Mouse (Mus musculus): ENCODE measurements around the gene Gm14743. TPM values are rescaled to one million over a fixed set of nuclear protein-coding genes. Genes with fewer than 3 reads are reported as not detected.
"Not testable (repeated sequence)": the region's sequence is repeated elsewhere in the genome, so short reads cannot be mapped to it uniquely, and the experiment has no call there.

Gm14743 gene
- not detected in 2 replicates for polyA plus RNA-seq (2011; ENCODE audit: insufficient read depth, insufficient read length, low replicate concordance, missing spikeins)

DNA sequence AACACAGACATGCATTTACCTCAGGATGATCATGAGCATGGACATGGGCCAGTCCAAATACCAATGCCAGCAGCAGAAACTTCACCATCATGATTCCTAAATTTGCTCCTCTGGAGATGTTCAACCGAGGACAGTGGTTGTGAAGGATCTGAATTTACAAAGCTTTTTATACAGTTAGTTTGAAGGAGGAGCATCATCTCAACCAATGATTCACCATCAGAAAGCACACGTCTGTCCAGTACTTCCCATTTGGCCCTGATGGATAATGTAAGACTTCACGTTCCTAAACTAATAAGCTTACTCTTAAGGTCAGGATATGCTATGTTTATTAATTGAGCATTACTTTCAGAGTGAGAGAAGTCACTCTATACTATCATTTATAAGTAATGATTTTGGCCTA is at the start of gene Gm14743:
Gm14743 (minus strand) TSS at position 101 of the 400 bp plus-strand sequence.
- no CpG with 5 or more reads among the region's 3 CpGs for WGBS
- not testable (repeated sequence) for H3K4me3 ChIP-seq (replicated peaks; ENCODE audit: control insufficient read depth, low read depth, low read length); H3K4me1 ChIP-seq (ENCODE audit: control insufficient read depth, insufficient read depth, low read length); H3K27ac ChIP-seq (ENCODE audit: control insufficient read depth, insufficient read depth, low read depth, low read length, poor library complexity)

DNA sequence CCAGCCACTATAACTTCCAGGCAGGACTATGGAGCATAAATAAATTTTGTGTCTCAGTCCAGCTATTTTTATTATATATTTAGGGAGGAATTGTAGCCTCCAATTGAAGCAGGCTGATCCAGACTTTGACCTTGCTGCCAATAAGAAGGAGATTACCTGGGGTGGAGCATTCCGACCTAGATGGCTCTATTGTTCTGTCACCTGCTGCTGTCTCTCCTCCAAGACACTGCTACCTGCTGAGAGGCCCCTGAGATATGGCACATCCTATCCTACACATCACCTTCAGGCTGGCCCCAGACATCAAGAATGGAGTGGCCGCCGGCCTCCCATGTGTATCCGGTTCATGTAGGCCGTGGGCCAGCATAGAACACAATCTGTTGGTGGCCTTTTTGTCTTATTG is 42.9 kb downstream of the Gm14743 start:
- WGBS, result 87% methylated on average over 5 of the region's 5 CpGs
- no peak for TF ChIP-seq POLR2A (IDR thresholded peaks at IDR 0.05; ENCODE audit: borderline replicate concordance, control insufficient read depth, low read depth, low read length)
- no peak for TF ChIP-seq CTCF (IDR thresholded peaks at IDR 0.05; ENCODE audit: control insufficient read depth, insufficient read depth, low read length)
- Histone ChIP-seq H3K4me1 (ENCODE audit: control insufficient read depth, insufficient read depth, low read length) (no peaks in the 10 kb centered on the region), H3K4me3 (replicated peaks; ENCODE audit: control insufficient read depth, low read depth, low read length) (no peak overlapping the region), H3K27ac (ENCODE audit: control insufficient read depth, insufficient read depth, low read depth, low read length, poor library complexity) (no peak overlapping the region)

- not testable (repeated sequence) for H3K4me1 ChIP-seq (ENCODE audit: control insufficient read depth, insufficient read depth, low read length); H3K27ac ChIP-seq (ENCODE audit: control insufficient read depth, insufficient read depth, low read depth, low read length, poor library complexity); H3K4me3 ChIP-seq (replicated peaks; ENCODE audit: control insufficient read depth, low read depth, low read length)
- WGBS, result 45% methylated on average over 1 of the region's 1 CpGs
Measured at GRCm38 (mm10) chrX:78202220-78202619, 43.5 kb downstream of the Gm14743 start.

Other genes with a start within 250 kb of the Gm14743 start
- not detected in 2 replicates for gene Obp1a, start 154.5 kb downstream of the Gm14743 start, polyA plus RNA-seq (2011; ENCODE audit: insufficient read depth, insufficient read length, low replicate concordance, missing spikeins)
- gene Gm5938, start 120.5 kb downstream of the Gm14743 start, polyA plus RNA-seq (2011; ENCODE audit: insufficient read depth, insufficient read length, low replicate concordance, missing spikeins), result not detected in 2 replicates
- gene Obp1b, start 59.1 kb downstream of the Gm14743 start, polyA plus RNA-seq (2011; ENCODE audit: insufficient read depth, insufficient read length, low replicate concordance, missing spikeins), result not detected in 2 replicates
- not detected in 2 replicates for gene 4930480E11Rik, start 123.7 kb upstream of the Gm14743 start, polyA plus RNA-seq (2011; ENCODE audit: insufficient read depth, insufficient read length, low replicate concordance, missing spikeins)